Mouse (Mus musculus) kidney, adult 18-20 months (tissue): ENCODE data around the gene Fgfr1op.

Source experiments
- DNase-seq: peaks from one replicate; pipeline ENCODE4 v3.0.0; 2021

The Fgfr1op gene

DNA sequence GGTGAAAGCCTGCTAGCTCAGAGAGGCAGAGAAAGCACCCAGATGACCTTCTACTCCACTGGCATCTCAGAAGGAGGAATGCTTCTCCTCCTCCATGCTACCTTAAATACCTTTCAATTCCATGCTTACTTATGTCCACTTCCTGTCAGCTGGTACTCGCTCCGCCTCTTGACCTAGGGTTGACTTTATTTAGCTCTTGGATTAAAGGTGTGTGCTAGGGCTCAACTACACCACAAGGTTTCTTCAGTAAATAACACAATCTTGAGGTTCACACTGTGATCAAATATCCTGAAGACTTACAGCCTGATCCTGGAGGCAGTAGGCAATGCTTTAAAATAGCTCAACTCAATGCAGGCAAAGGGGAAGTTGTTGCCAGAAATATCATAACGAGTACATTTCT lies 64.3 kb downstream of the Fgfr1op start:
- DNase-seq, result no peak

DNA sequence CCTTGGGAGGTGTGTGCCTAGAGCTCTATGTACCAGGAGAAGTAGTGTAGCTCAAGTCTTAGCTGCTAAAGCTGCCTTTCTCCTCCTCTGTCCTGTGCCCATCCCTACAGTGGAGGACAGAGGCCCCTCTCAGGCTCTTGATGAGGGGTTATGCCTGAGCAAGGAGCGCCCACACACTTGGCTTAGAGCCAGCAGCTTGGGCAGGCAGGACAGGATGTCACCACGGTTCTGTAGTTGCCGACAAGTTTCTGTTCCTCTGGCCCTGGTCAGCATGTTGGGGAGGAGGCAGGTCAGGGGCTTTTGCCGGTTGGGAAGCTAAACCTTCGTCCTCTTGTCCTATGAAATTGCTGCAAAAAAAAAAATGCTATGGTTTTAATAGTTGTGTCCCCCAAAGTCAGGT lies 66.8 kb downstream of the Fgfr1op start:
- no peak for DNase-seq

DNA sequence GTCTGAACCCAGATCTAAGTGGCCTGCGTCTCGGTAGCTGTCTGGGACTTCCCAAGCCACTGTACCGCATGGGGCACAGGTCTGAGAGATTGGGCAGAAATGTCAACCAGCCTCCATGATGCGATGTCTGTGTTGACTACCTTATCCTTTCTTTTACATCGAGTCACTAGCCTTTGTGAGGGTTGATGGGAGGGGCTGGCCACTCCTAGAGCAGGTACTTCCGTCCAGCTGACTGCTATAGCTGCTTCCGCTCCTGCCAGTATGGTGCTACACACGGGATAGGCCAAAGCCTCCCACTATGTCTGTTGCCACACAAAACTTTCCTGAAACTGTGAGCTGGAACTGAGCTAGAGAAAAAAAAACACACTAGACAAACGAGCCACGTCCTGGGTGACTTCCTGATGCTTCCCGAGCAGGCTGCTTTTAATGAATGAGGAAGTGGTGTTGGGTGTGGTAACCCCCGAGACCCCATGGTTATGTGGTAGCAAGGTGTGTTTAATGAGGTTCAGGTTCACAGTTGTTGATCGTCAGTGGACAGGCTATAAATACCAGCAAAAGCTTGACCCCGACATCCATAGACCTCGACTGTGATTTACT lies 68.4 kb downstream of the Fgfr1op start:
- no peak for DNase-seq

DNA sequence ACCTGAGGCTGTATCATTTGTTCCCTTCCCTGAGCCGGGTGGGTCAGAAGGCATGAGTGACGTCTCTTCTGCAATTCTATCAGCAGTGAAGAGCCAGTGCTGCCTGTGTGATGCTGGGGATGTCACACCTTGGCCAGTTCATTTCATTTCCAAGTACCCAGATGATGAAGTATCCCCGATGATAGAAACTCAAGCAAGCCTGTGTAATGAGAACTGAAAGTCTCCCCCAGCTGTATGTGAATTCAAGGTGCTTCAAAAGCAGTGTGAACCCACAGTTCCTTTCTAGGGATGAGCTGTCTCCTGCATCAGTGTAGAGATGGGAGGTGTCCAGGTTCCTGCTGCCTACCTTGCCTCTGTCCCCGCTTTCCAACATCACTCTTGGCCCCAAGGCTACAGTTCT lies 69.2 kb downstream of the Fgfr1op start:
- no peak for DNase-seq

DNA sequence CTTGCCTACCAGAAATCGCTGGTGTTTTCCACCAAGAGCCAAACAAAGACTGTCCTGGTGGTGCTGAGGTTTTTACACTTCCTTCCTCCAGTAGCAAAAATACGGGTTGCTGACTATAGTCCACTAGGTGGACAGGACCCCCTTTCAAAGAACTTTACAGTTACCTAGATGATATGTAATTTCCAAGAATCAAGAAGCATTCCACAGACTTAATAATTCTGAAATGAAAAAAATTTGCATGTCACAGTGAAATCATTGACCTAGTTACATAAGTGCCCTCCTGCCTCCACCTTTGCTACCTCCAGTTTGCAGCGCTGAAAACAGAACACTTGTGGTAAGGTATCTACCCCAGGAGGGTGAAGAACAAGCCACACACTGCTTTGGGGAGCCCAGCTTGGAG lies 70.4 kb downstream of the Fgfr1op start, which contains the start of gene Ccr6:
Ccr6 (plus strand) TSS at position 301 of the 400 bp plus-strand sequence.
- no peak for DNase-seq

DNA sequence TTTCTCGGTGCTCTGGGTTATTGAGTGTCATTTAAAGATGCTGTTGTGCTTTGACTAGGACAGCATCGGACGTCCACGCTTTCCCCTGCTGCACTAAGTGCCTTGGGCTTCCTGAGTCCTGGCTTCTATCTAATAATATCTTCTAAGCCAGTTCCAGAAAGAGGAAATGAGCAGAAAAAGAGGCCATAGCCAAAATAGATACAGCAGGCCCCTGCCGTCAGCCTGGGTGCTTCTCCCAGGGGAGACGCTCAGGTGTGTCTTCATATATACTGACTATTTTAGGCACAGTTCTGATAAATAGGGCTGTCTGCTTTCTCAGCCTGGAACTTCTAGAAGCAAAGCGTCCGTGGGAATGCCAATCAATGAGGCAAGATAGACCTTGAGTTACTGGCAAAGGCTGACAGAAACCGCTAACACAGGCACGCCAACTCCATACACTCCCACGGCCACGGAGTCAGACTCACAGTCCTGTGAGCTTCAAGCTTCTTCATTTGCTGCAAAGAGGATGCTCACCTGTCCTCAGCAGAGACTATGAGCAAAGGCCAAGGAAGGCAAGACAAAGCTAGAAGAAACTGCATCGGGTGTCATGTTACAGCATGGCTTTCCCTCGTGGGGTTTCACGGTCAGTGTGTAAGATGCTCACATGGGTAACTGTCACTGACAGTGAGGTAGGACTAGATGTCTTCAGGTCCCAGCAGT lies 72.9 kb downstream of the Fgfr1op start:
- DNase-seq, result no peak

DNA sequence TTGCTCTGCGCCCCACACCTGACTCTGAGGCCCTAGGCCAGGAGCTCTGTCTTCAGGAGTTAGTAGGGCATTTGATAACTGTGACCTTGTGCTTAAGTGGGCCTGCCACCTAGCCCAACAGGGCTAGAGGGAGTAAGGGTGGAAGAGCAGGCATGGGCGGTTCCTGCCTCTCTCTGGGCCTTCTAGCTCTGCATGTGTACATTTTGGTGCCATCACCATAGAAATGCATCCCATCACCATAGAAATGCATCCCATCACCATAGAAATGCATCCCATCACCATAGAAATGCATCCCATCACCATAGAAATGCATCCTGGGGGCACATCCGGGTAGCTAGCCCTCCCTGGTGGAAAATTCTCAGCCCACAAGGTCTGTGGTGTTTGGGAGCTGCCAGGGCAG lies 74.3 kb downstream of the Fgfr1op start:
- DNase-seq, result no peak

DNA sequence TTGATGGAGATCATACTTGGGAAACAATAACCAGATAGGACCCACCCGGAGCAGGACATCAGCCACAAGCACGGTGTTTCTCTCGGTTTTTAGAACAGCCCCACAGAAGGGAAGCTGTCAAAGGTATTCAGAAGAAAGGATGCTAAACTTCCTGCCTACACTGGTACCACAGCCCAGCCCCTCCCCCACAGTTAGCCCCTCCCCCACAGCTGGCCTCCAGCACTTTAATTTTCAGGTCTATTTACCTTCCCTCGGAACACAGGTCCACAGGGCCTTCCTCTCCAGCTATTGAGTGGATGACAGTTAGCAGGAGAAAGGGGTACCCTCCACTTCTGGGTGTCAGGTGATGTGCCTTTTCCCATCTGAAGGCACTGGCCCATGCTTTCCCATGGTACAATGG lies 75.2 kb downstream of the Fgfr1op start:
- DNase-seq, result no peak

DNA sequence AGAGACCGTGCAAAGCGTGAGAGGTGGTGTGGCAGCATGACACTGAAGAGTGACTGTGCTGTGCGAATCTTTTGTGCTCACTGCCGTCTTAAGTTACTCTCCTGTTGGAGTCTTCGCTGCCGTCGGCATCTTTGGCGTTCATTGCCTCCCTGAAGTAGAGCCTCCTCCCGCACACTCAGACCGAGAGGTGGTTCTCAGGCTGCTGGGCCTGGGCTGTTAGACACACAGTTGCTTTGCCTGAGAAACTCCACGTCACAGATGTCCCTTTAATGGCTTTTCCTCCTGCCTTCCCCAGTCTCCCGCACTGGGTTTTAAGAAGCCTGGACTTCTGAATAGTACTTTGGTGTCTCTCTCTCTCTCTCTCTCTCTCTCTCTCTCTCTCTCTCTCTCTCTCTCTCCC lies 76.3 kb downstream of the Fgfr1op start:
- no peak for DNase-seq

DNA sequence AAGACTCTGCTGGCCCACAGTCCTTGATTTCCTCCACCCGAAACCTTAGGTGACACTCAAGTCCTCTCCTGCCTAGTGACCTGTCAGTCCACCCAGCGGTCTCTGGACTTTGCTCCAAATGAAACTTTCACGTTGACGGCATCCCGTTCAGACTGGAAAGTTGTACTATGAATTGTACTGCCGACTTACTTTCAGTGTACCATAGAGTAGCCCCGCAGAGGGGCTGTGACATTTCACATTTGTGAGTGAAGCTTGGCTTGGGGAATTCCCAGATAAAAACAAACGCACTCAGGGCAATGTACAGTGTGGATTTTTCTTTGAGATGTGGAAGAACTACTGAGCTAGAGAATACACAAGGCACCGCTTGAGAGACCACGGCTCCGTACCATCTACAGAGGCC lies 76.9 kb downstream of the Fgfr1op start:
- DNase-seq, result no peak

DNA sequence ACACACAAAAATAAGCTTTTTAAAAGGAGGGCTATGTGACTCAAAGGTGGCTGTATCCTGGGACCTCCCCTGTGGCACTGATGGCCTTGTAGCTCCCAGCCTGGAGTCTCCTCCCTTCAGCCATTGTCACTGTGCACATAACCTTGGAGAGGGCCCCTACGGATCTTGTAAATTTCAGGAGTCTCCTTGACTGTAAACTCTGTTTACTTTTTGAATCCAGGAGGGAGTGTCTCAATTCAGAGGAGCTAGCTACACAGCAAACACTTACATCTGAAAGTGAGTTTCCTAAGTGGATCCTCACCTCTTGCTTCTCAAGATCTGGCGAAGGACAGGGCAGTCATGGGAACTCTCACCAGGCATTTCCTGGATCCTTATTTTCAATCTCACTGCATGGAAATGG lies 78.8 kb downstream of the Fgfr1op start:
- no peak for DNase-seq

DNA sequence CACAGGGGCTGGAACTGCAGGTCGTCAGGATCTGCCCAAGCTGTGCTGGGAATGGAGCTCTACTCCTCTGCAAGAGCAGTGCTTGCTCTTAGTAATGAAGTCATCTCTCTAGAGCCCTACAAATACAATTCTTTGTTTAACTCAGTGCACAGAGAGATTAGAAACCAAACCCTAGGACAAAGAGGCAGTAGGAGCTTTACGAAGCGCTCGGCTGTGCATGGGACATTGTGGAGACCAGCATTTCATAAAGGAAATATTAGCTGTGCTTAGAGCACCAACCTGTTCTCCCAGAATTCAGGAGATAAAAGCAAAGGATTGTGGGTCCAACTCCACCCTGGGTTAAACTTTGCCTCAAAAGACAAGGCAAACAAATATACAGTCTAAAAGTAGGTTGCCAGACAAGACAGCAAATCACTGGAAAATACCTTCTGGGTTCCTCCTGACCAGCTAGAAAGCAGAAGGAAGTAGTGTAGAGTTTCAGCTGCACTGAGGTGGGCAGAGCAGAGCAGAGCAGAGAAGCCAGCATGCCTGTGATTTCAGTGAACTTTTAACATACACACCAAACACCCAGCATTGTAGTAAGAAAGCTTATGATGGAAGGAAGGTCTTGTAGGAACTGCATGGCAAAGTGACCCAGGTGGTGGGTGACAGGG lies 80.9 kb downstream of the Fgfr1op start:
- DNase-seq, result no peak
